In genomic region chr13:28418936-28419681, GRCm38 (mm10) we compare ENCODE assay signal across 8 mouse cellular contexts.
DNase-seq lines count a peak whose midpoint lies in the region; ATAC-seq and TF ChIP-seq lines count a peak whose summit lies in the region.

No protein-coding gene starts in this region.

- TF ChIP-seq POLR2A in heart, adult 2 months (IDR thresholded peaks at IDR 0.05; ENCODE audit: insufficient read depth, low read depth, low read length) = no peak

- peak; percentile 7 to 22 for DNase-seq in heart, adult 2 months
- DNase-seq in heart, adult 8-10 months (ENCODE audit: low spot score) = no peak
- DNase-seq in cerebellum, adult 9-11 months = peak; percentile 30
- peak; percentile 15 to 45 for DNase-seq in left cerebral cortex, adult 8-10 months (ENCODE audit: low spot score in 2 of 2)
- DNase-seq in right cerebral cortex, adult 18-20 months = peak; percentile 32
- no peak for DNase-seq in adrenal gland, adult 18-20 months (ENCODE audit: low spot score in 2 of 2)
- DNase-seq in ovary, postnatal 10 days (ENCODE audit: low spot score) = no peak

- no peaks in the 10 kb centered on the region for H3K9me3 ChIP-seq in heart, embryonic 13.5 days

- no peak overlapping the region for H3K9ac ChIP-seq in heart, adult 2 months (ENCODE audit: low read depth, low read length)
- peak overlapping the region; percentile 54 for H3K9ac ChIP-seq in heart, embryonic 13.5 days

- peaks cover 7% of the 10 kb centered on the region for H3K4me1 ChIP-seq in heart, adult 2 months (ENCODE audit: control insufficient read depth, insufficient read depth, low read length)
- peaks cover 66% of the 10 kb centered on the region for H3K4me1 ChIP-seq in heart, embryonic 13.5 days

- H3K36me3 ChIP-seq in heart, adult 2 months (ENCODE audit: control insufficient read depth, insufficient read depth, low read length) = peaks cover 2% of the 10 kb centered on the region
- H3K36me3 ChIP-seq in heart, embryonic 13.5 days = no peaks in the 10 kb centered on the region

- H3K79me2 ChIP-seq in heart, adult 2 months (replicated peaks; ENCODE audit: control insufficient read depth, insufficient read depth, low read length) = no peaks in the 10 kb centered on the region

- intact Hi-C loops in heart, adult 2 months (cut with DNase I) = loop anchor here (5.0 to 10.0 kb wide), 3 partner anchors 338 to 1416 kb away; no protein-coding TSS in a partner anchor

- peak overlapping the region; percentile 69 for H3K4me2 ChIP-seq in heart, embryonic 13.5 days

- TF ChIP-seq EP300 in heart, adult 2 months (IDR thresholded peaks at IDR 0.05; ENCODE audit: insufficient read depth, low read depth, low read length) = no peak

- H3K27me3 ChIP-seq in heart, adult 2 months (ENCODE audit: control insufficient read depth, insufficient read depth, low read length) = no peaks in the 10 kb centered on the region
- H3K27me3 ChIP-seq in heart, embryonic 13.5 days (replicated peaks) = no peaks in the 10 kb centered on the region

- no peak for ATAC-seq in heart, embryonic 13.5 days (ENCODE audit: extremely low read depth, insufficient number of reproducible peaks, low FRiP score, low TSS enrichment)

- no peak for TF ChIP-seq CTCF in heart, adult 2 months (IDR thresholded peaks at IDR 0.05)

- peak overlapping the region; percentile 56 for H3K27ac ChIP-seq in heart, adult 2 months
- peak overlapping the region; percentile 95 for H3K27ac ChIP-seq in heart, embryonic 13.5 days (replicated peaks)

- H3K4me3 ChIP-seq in heart, adult 2 months = peak overlapping the region; percentile 42
- peak overlapping the region; percentile 41 for H3K4me3 ChIP-seq in heart, embryonic 13.5 days

- WGBS in heart, adult 2 months = 74% methylated on average over 17 of the region's 17 CpGs
- 79% methylated on average over 17 of the region's 17 CpGs for WGBS in heart, embryonic 13.5 days

Comparison
In these comparisons a context has a peak if more than half of its experiments do, and no peak if none do; other contexts are left out.
1. DNase-seq: peak in heart, adult 2 months (2 of 2), cerebellum, adult 9-11 months (single experiment), left cerebral cortex, adult 8-10 months (2 of 2) and right cerebral cortex, adult 18-20 months (single experiment); none in heart, adult 8-10 months (single experiment), adrenal gland, adult 18-20 months (0 of 2) and ovary, postnatal 10 days (single experiment).